Mouse (Mus musculus) MEL (cell line): ENCODE measurements around the gene Pias3.

Experiments used
- CTCF ChIP-seq, 3 experiments: IDR thresholded peaks in 2 of 3; conservative IDR thresholded peaks in 1 of 3; 2 replicates each; pipeline ENCODE4 v1.5.1; 2011 to 2012; ENCODE audit warnings: low read length in 3 of 3, low read depth in 2 of 3, mild to moderate bottlenecking in 2 of 3, improper control_type of control experiment in 1 of 3, inconsistent platforms in 1 of 3, mixed read lengths in 1 of 3, moderate library complexity in 1 of 3; ENCODE audit not compliant: control insufficient read depth in 1 of 3, insufficient read depth in 1 of 3, poor library complexity in 1 of 3, severe bottlenecking in 1 of 3
- POLR2A ChIP-seq, 2 experiments: IDR thresholded peaks; 2 replicates each; pipeline ENCODE4 v1.6.1; 2011 to 2012; ENCODE audit warnings: low read length in 2 of 2, mild to moderate bottlenecking in 2 of 2, control low read depth in 1 of 2, improper control_type of control experiment in 1 of 2, low read depth in 1 of 2, moderate library complexity in 1 of 2; ENCODE audit not compliant: control insufficient read depth in 1 of 2, insufficient read depth in 1 of 2, poor library complexity in 1 of 2
- ZC3H11A ChIP-seq: IDR thresholded peaks from 2 replicates; pipeline ENCODE4 v1.6.1; 2012; ENCODE audit warnings: low read depth, mild to moderate bottlenecking, inconsistent platforms, low read length, improper control_type of control experiment

GRCm38 (mm10) chr3:96715854-96716253 lies 19.7 kb downstream of the Pias3 start:
- TF ChIP-seq CTCF (IDR thresholded peaks at IDR 0.05 in 2 of 3, conservative IDR thresholded peaks at IDR 0.05 in 1 of 3; ENCODE audit: control insufficient read depth in 1 of 3, insufficient read depth in 1 of 3, low read depth in 2 of 3, low read length in 3 of 3, poor library complexity in 1 of 3, severe bottlenecking in 1 of 3) (no peak), POLR2A (IDR thresholded peaks at IDR 0.05; ENCODE audit: control insufficient read depth in 1 of 2, insufficient read depth in 1 of 2, low read depth in 1 of 2, low read length in 2 of 2, poor library complexity in 1 of 2) (no peak), ZC3H11A (no peak)
